Mouse (Mus musculus) frontal cortex, postnatal 25 days (tissue): ENCODE measurements around the gene Otub2.
"Not testable (repeated sequence)": the region's sequence is repeated elsewhere in the genome, so short reads cannot be mapped to it uniquely, and the experiment has no call there.

Source experiments
- DNase-seq, 2 experiments: peaks; one replicate each; pipeline ENCODE4 v3.0.0; 2022; ENCODE audit warnings: low spot score in 2 of 2

The Otub2 gene

GRCm38 (mm10) chr12:103443524-103443923, 55.0 kb downstream of the Otub2 start, which contains the start of gene Ifi27l2a:
Gene Ifi27l2a (minus strand): TSS chr12:103443680.
- DNase-seq, result no peak

- DNase-seq, result not testable (repeated sequence)
These were observed 55.8 kb downstream of the Otub2 start for GRCm38 (mm10) chr12:103444261-103444660.

- DNase-seq, result no peak
These were observed 56.6 kb downstream of the Otub2 start for GRCm38 (mm10) chr12:103445060-103445459.

GRCm38 (mm10) chr12:103453361-103453760, 64.9 kb downstream of the Otub2 start:
- DNase-seq, result no peak
